Mouse (Mus musculus) CH12.LX (cell line): ENCODE measurements around the gene Lmna. TPM values are rescaled to one million over a fixed set of nuclear protein-coding genes. Genes with fewer than 3 reads are reported as not detected.

Experiments used
- DNase-seq: peaks from one replicate; pipeline ENCODE4 v3.0.0-alpha.2; 2013; ENCODE audit errors: extremely low read depth
- H3K27ac ChIP-seq: 2 replicates; pipeline ENCODE4 v1.5.1; 2012; ENCODE audit warnings: low read depth, mild to moderate bottlenecking, control low read depth, moderate library complexity; ENCODE audit not compliant: insufficient read depth
- H3K27me3 ChIP-seq: replicated peaks from 2 replicates; pipeline ENCODE3; 2012; ENCODE audit warnings: inconsistent platforms
- H3K36me3 ChIP-seq, 2 experiments: replicated peaks in 1 of 2; 2 replicates each; pipeline versions ENCODE3 to v1.6.1; 2012; ENCODE audit warnings: inconsistent platforms in 1 of 2, low read length in 1 of 2, mild to moderate bottlenecking in 1 of 2, mixed read lengths in 1 of 2, moderate library complexity in 1 of 2; ENCODE audit not compliant: control insufficient read depth in 1 of 2, insufficient read depth in 1 of 2
- H3K4me1 ChIP-seq, 2 experiments: 2 replicates each; pipeline ENCODE4 v1.6.1; 2012; ENCODE audit warnings: inconsistent platforms in 1 of 2, moderate library complexity in 1 of 2; ENCODE audit not compliant: insufficient read depth in 2 of 2, control insufficient read depth in 1 of 2
- H3K4me2 ChIP-seq: 2 replicates; pipeline ENCODE4 v1.6.1; 2012; ENCODE audit warnings: low read depth, mild to moderate bottlenecking, control low read depth; ENCODE audit not compliant: poor library complexity, insufficient read depth, severe bottlenecking
- H3K4me3 ChIP-seq, 3 experiments: fragments of 150-350 bp in 1 of 3; sonication (generic) in 1 of 3; replicated peaks in 1 of 3; 2 replicates each; pipeline versions ENCODE3 to v1.5.1; 2011 to 2012; ENCODE audit warnings: low read depth in 2 of 3, low read length in 2 of 3, mild to moderate bottlenecking in 2 of 3, moderate library complexity in 2 of 3, control low read depth in 1 of 3, improper control_type of control experiment in 1 of 3, inconsistent platforms in 1 of 3, mixed read lengths in 1 of 3; ENCODE audit not compliant: poor library complexity in 1 of 3
- H3K79me2 ChIP-seq: replicated peaks from 2 replicates; pipeline ENCODE4 v1.6.1; 2012; ENCODE audit warnings: mild to moderate bottlenecking, moderate library complexity; ENCODE audit not compliant: control insufficient read depth, poor library complexity, insufficient read depth, severe bottlenecking; ENCODE audit errors: extremely low read depth
- H3K9ac ChIP-seq: 2 replicates; pipeline ENCODE4 v1.6.1; 2012; ENCODE audit warnings: low read depth, mild to moderate bottlenecking, control low read depth, moderate library complexity; ENCODE audit not compliant: insufficient read depth
- H3K9me3 ChIP-seq: replicated peaks from 2 replicates; pipeline ENCODE3; 2012; ENCODE audit warnings: low read length, inconsistent platforms, mixed read lengths
- BHLHE40 ChIP-seq: IDR thresholded peaks from 2 replicates; pipeline ENCODE4 v1.6.1; 2011; ENCODE audit warnings: mild to moderate bottlenecking, low read depth, low read length, improper control_type of control experiment
- CHD1 ChIP-seq: IDR thresholded peaks from 2 replicates; pipeline ENCODE4 v1.6.1; 2012; ENCODE audit warnings: low read depth, low read length, improper control_type of control experiment, inconsistent platforms
- CHD2 ChIP-seq: IDR thresholded peaks from 2 replicates; pipeline ENCODE4 v1.6.1; 2011; ENCODE audit warnings: low read length, improper control_type of control experiment
- E2F4 ChIP-seq: IDR thresholded peaks from 2 replicates; pipeline ENCODE4 v1.6.1; 2011; ENCODE audit warnings: low read depth, low read length, improper control_type of control experiment; ENCODE audit not compliant: insufficient replicate concordance
- ELF1 ChIP-seq: IDR thresholded peaks from 2 replicates; pipeline ENCODE4 v1.6.1; 2014; ENCODE audit warnings: low read depth, mild to moderate bottlenecking, inconsistent platforms, low read length, improper control_type of control experiment
- EP300 ChIP-seq: IDR thresholded peaks from 2 replicates; pipeline ENCODE4 v1.6.1; 2011; ENCODE audit warnings: low read length, improper control_type of control experiment
- ETS1 ChIP-seq: conservative IDR thresholded peaks from 2 replicates; pipeline ENCODE4 v1.6.1; 2012; ENCODE audit warnings: low read depth, mild to moderate bottlenecking, inconsistent platforms, low read length, improper control_type of control experiment, moderate library complexity
- GABPA ChIP-seq: IDR thresholded peaks from 2 replicates; pipeline ENCODE4 v1.6.1; 2012; ENCODE audit warnings: low read depth, low read length, improper control_type of control experiment, inconsistent platforms; ENCODE audit not compliant: insufficient replicate concordance
- IRF4 ChIP-seq: IDR thresholded peaks from 2 replicates; pipeline ENCODE4 v1.6.1; 2014; ENCODE audit warnings: low read depth, mild to moderate bottlenecking, inconsistent platforms, low read length, improper control_type of control experiment
- JUN ChIP-seq: IDR thresholded peaks from 2 replicates; pipeline ENCODE4 v1.6.1; 2011; ENCODE audit warnings: low read depth, mild to moderate bottlenecking, low read length, improper control_type of control experiment, moderate library complexity; ENCODE audit not compliant: insufficient read depth
- KAT2A ChIP-seq: IDR thresholded peaks from 2 replicates; pipeline ENCODE4 v1.6.1; 2012; ENCODE audit warnings: low read length, improper control_type of control experiment, inconsistent platforms; ENCODE audit not compliant: insufficient replicate concordance
- MAX ChIP-seq: IDR thresholded peaks from 2 replicates; pipeline ENCODE4 v1.6.1; 2011; ENCODE audit warnings: low read length, improper control_type of control experiment
- MAZ ChIP-seq: IDR thresholded peaks from 2 replicates; pipeline ENCODE4 v1.6.1; 2012; ENCODE audit warnings: low read depth, mild to moderate bottlenecking, inconsistent platforms, low read length, improper control_type of control experiment, moderate library complexity
- MXI1 ChIP-seq: IDR thresholded peaks from 2 replicates; pipeline ENCODE4 v1.6.1; 2011; ENCODE audit warnings: mild to moderate bottlenecking, low read depth, low read length, improper control_type of control experiment
- NRF1 ChIP-seq: IDR thresholded peaks from 2 replicates; pipeline ENCODE4 v1.6.1; 2014; ENCODE audit warnings: low read depth, mild to moderate bottlenecking, inconsistent platforms, low read length, improper control_type of control experiment, moderate library complexity
- PAX5 ChIP-seq: IDR thresholded peaks from 2 replicates; pipeline ENCODE4 v1.6.1; 2012; ENCODE audit warnings: low read length, inconsistent platforms, mixed read lengths
- POLR2A ChIP-seq: IDR thresholded peaks from 2 replicates; pipeline ENCODE4 v1.6.1; 2011; ENCODE audit warnings: low read depth, mild to moderate bottlenecking, improper control_type of control experiment, low read length
- POLR2AphosphoS2 ChIP-seq: IDR thresholded peaks from 2 replicates; pipeline ENCODE4 v1.6.1; 2011; ENCODE audit warnings: low read depth, low read length, improper control_type of control experiment
- RAD21 ChIP-seq: IDR thresholded peaks from 2 replicates; pipeline ENCODE4 v1.6.1; 2011; ENCODE audit warnings: low read depth, mild to moderate bottlenecking, low read length, improper control_type of control experiment, moderate library complexity
- RCOR1 ChIP-seq: conservative IDR thresholded peaks from 2 replicates; pipeline ENCODE4 v1.6.1; 2012; ENCODE audit warnings: low read depth, mild to moderate bottlenecking, inconsistent platforms, low read length, improper control_type of control experiment
- SIN3A ChIP-seq: IDR thresholded peaks from 2 replicates; pipeline ENCODE4 v1.6.1; 2012; ENCODE audit warnings: low read length, improper control_type of control experiment, inconsistent platforms
- SMC3 ChIP-seq: IDR thresholded peaks from 2 replicates; pipeline ENCODE4 v1.6.1; 2011; ENCODE audit warnings: low read depth, low read length, improper control_type of control experiment
- TBP ChIP-seq: conservative IDR thresholded peaks from 2 replicates; pipeline ENCODE4 v1.6.1; 2011; ENCODE audit warnings: low read depth, low read length, improper control_type of control experiment
- TCF12 ChIP-seq: IDR thresholded peaks from 2 replicates; pipeline ENCODE4 v1.6.1; 2014; ENCODE audit warnings: low read depth, mild to moderate bottlenecking, inconsistent platforms, low read length, improper control_type of control experiment
- USF1 ChIP-seq: IDR thresholded peaks from 2 replicates; pipeline ENCODE4 v1.6.1; 2014; ENCODE audit warnings: low read depth, mild to moderate bottlenecking, inconsistent platforms, low read length, improper control_type of control experiment
- USF2 ChIP-seq: conservative IDR thresholded peaks from 2 replicates; pipeline ENCODE4 v1.6.1; 2011; ENCODE audit warnings: low read depth, low read length, improper control_type of control experiment
- ZKSCAN1 ChIP-seq: IDR thresholded peaks from 2 replicates; pipeline ENCODE4 v1.6.1; 2012; ENCODE audit warnings: low read depth, inconsistent platforms, low read length, improper control_type of control experiment, borderline replicate concordance
- ZMIZ1 ChIP-seq: IDR thresholded peaks from 2 replicates; pipeline ENCODE4 v1.6.1; 2012; ENCODE audit warnings: low read depth, mild to moderate bottlenecking, inconsistent platforms, low read length, improper control_type of control experiment
- dilution Hi-C: fragments of 300-500 bp; cut with MboI; formaldehyde crosslinking; loops from 2 replicates; pipeline ENCODE4 v1.14.3; 2020; ENCODE audit warnings: low sequenced_read_pairs; ENCODE audit not compliant: extremely low pct_unique_long_range_greater_than_20kb, extremely low pct_ligation_motif_present
- in situ Hi-C: fragments of 300-500 bp; cut with MboI; formaldehyde crosslinking; loops from 3 replicates; pipeline ENCODE4 v1.14.3; 2019; ENCODE audit warnings: low sequenced_read_pairs, low pct_ligation_motif_present, low pct_unique_long_range_greater_than_20kb, mixed read lengths
- polyA plus RNA-seq: library from polyadenylated mRNA; unstranded; fragments of >175 nt; gene quantifications from 2 replicates; pipeline ENCODE4 v1.2.1, GENCODE M21; 2012; ENCODE audit warnings: low read depth; ENCODE audit not compliant: insufficient read length
- total RNA-seq, 2 experiments: library from RNA; depleted of rRNA; stranded (reverse); fragments of 300-350 nt in 1 of 2; fragments of >200 nt in 1 of 2; gene quantifications; 2 replicates each; pipeline ENCODE4 v1.2.3; 2012 to 2014

Lmna gene
- total and polyA plus RNA-seq, 3 experiments: 16.1 to 67.7 (median 17.2) TPM

- Histone ChIP-seq H3K4me3 (no peak overlapping the region), H3K27me3 (peaks cover 9% of the 10 kb centered on the region), H3K9me3 (no peaks in the 10 kb centered on the region), H3K9ac (no peak overlapping the region), H3K79me2 (no peaks in the 10 kb centered on the region), H3K4me2 (no peak overlapping the region), H3K4me1 (peaks cover 20 to 49% of the 10 kb centered on the region in 2 experiments), H3K36me3 (peaks cover 2 to 25% of the 10 kb centered on the region in 2 experiments), H3K27ac (no peak overlapping the region)
- TF ChIP-seq RCOR1 (no peak), BHLHE40 (no peak), ZMIZ1 (no peak), MAZ (no peak), JUN (no peak), TCF12 (no peak), USF1 (no peak), USF2 (no peak), ELF1 (no peak), TBP (no peak), RAD21 (no peak), PAX5 (no peak), MAX (no peak), POLR2AphosphoS2 (no peak), MXI1 (no peak), EP300 (no peak), CHD1 (no peak)
- DNase-seq: no peak
- dilution Hi-C loops (no loop called here), in situ Hi-C loops (no loop called here)
Observed at GRCm38 (mm10) chr3:88529204-88530000, 19.6 kb upstream of the Lmna start.

- Histone ChIP-seq H3K9ac (no peak overlapping the region), H3K9me3 (no peaks in the 10 kb centered on the region), H3K27ac (no peak overlapping the region), H3K36me3 (peaks cover 8 to 32% of the 10 kb centered on the region in 2 experiments), H3K4me2 (no peak overlapping the region), H3K79me2 (no peaks in the 10 kb centered on the region), H3K27me3 (peaks cover 9% of the 10 kb centered on the region), H3K4me3 (no peak overlapping the region), H3K4me1 (peaks cover 20 to 41% of the 10 kb centered on the region in 2 experiments)
- TF ChIP-seq MAZ (no peak), USF2 (no peak), E2F4 (no peak), ETS1 (no peak), USF1 (no peak), MAX (no peak), NRF1 (no peak), ELF1 (no peak), SIN3A (no peak), GABPA (no peak), POLR2A (no peak), JUN (no peak), KAT2A (no peak), CHD2 (no peak), SMC3 (no peak), RAD21 (no peak), ZKSCAN1 (no peak), IRF4 (no peak), CHD1 (no peak)
- no peak for DNase-seq
- in situ Hi-C loops: no loop called here
- dilution Hi-C loops: no loop called here
Observed at GRCm38 (mm10) chr3:88528646-88529045, 18.9 kb upstream of the Lmna start.
